Mouse (Mus musculus) lung, adult 2 months (tissue): Measurements from ENCODE around the gene Lemd2. TPM values are rescaled to one million over a fixed set of nuclear protein-coding genes. Genes with fewer than 3 reads are reported as not detected.

Experiments used
- DNase-seq: peaks from one replicate; pipeline ENCODE4 v3.0.0; 2022
- H3K4me1 ChIP-seq: fragments of 200-500 bp; 2 replicates; pipeline ENCODE4 v1.6.1; 2011; ENCODE audit warnings: low read length; ENCODE audit not compliant: control insufficient read depth, insufficient read depth
- H3K4me3 ChIP-seq: fragments of 200-500 bp; replicated peaks from 2 replicates; pipeline ENCODE3; 2011; ENCODE audit warnings: low read depth, mild to moderate bottlenecking, control low read depth, low read length; ENCODE audit errors: extremely low read depth
- CTCF ChIP-seq: fragments of 200-500 bp; IDR thresholded peaks from 2 replicates; pipeline ENCODE4 v1.5.1; 2011; ENCODE audit warnings: mild to moderate bottlenecking, low read length, control low read depth; ENCODE audit not compliant: insufficient read depth
- POLR2A ChIP-seq: fragments of 200-500 bp; IDR thresholded peaks from 2 replicates; pipeline ENCODE4 v1.6.1; 2011; ENCODE audit warnings: low read depth, mild to moderate bottlenecking, control low read depth, low read length, borderline replicate concordance; ENCODE audit errors: extremely low read depth
- WGBS: fragments of 180-500 bp; shearing (Covaris S2); methylation state at CpG from one replicate; pipeline ENCODE4 v1.1.7; 2018; 5-methylcytosine and 5-hydroxymethylcytosine counted together
- polyA plus RNA-seq: library from polyadenylated mRNA; depleted of rRNA; stranded (reverse); fragments of >200 nt; gene quantifications from 2 replicates; pipeline ENCODE4 v1.2.3, GENCODE M21; 2012

The Lemd2 gene
- polyA plus RNA-seq, 1 experiment: 89.9 TPM

DNA sequence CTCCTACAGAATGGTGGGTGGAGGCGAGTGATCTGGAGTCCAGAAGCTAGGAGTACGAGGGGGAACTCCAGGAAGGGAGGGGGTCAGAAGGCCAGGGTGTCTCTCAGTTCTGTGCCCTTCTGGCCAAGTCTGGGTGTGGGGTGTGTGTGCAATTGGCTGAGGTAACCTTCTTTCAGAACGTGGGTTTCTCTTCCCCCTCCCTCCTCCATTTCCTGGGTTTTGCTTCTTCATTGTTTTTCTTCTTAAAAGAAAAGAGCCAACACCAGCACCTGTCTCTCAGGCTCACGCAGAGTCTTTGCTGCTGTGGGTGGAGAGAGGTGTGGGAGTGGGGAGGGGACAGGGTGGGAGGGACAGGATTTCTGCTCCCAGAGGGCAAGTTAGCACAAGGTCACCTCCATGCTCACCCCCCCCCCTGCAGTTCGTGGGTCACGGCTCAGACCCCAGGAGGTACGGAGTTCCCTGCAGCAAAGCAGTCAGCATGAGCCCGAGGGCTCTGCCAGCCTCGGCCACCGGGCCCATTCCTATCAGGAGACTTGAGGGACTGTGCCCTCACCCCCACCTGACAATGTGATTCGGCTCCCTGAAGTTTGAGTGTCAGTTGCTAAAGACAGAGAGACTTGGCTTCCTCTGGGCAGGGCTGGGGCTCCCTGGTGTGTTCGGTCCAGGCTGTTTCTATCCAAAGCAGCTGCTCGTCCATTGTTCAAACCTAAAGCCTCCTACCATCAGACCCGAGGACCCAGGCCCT, 25.6 kb upstream of the Lemd2 start:
- Histone ChIP-seq H3K4me3 (no peak overlapping the region), H3K4me1 (no peaks in the 10 kb centered on the region)
- 21% methylated on average over 14 of the region's 14 CpGs for WGBS
- DNase-seq: no peak
- TF ChIP-seq POLR2A (no peak), CTCF (no peak)

DNA sequence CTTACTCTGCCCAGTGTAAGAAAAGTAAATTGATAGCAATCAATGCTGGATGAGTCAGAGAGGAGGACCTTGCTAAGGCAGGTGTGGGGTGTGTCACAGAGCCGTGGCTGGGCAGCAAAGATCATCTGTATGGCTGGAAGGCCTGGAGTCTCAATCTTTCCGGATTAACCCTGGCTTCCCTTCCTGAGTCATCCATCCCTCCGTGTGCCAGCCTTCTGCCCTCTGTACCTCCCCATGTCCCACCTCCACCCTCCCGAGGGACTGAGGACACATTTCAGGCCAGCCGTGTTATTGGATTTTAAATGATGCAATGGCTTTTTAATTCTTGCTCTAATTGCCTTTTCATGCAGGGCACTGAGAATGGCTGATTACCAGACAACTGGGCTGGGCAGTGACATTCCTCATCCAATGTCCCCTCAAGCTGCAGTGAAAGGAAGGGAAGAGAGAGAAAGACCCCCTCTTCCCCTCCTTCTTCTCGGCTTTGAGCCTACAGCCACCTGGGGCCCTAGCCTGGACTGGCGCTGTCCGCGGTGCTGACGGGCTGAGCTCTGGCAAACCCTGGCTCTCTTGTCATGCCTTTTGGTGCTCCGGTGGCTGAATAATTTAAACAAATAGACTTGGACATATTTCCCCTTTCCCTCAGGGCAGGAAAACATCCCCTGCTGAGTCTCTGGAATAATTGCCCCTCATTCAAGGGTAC, 24.1 kb upstream of the Lemd2 start:
- TF ChIP-seq POLR2A (no peak), CTCF (no peak)
- DNase-seq: peak; percentile 61
- 16% methylated on average over 11 of the region's 11 CpGs for WGBS

GRCm38 (mm10) chr17:27227258-27227657, 23.0 kb upstream of the Lemd2 start:
- no peak for DNase-seq
- no peak for TF ChIP-seq CTCF
- no peak for TF ChIP-seq POLR2A
- Histone ChIP-seq H3K4me3 (no peak overlapping the region), H3K4me1 (no peaks in the 10 kb centered on the region)
- WGBS: 60% methylated on average over 7 of the region's 7 CpGs

More for the DNA sequence above, 24.1 kb upstream of the Lemd2 start:
- Histone ChIP-seq H3K4me1 (no peaks in the 10 kb centered on the region), H3K4me3 (no peak overlapping the region)

DNA sequence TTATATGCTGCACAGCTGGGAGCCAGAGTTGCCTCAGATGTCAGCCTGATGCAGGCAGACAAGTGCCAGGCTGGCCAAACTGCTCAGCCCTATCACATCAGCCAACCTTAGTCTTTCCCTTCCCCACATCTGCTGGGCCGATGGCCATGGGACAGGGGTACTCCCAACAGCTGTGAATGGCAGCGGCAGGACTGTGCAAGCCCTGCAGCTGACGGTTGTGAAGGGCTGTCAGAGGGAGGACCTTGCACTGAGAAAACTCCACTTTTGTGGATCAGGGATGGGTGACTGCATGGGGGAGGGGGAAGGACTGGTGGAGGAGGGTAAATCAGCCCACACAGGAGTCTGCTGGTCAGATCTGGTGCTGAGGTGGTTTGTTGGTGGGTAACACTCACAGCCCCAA, 22.4 kb upstream of the Lemd2 start:
- Histone ChIP-seq H3K4me3 (no peak overlapping the region), H3K4me1 (no peaks in the 10 kb centered on the region)
- TF ChIP-seq CTCF (no peak), POLR2A (no peak)
- 32% methylated on average over 3 of the region's 3 CpGs for WGBS
- DNase-seq: no peak

DNA sequence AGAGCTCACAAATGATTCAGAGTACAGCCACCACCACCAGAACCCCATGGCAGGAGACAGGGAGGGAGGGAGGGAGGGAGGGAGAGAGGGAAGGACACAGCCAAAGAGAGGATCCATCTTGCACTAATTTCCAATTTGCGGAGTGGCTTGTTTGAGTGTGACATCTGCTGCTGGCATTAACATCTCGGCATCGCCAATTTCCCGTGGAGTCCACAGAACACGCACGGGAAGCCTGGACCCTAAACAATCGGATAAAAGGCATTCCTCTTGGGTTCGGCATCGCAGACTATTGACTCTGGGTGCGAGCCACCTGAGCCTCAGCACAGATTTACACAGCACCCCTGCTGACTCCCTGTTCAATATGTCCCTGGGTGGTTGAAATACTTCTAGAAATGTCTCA, 21.5 kb upstream of the Lemd2 start:
- DNase-seq: no peak
- no peak for TF ChIP-seq POLR2A
- H3K4me1 ChIP-seq: no peaks in the 10 kb centered on the region
- WGBS: 65% methylated on average over 10 of the region's 10 CpGs
- no peak overlapping the region for H3K4me3 ChIP-seq

GRCm38 (mm10) chr17:27223821-27224220, 19.6 kb upstream of the Lemd2 start:
- no peak for DNase-seq
- Histone ChIP-seq H3K4me3 (no peak overlapping the region), H3K4me1 (no peaks in the 10 kb centered on the region)
- TF ChIP-seq CTCF (no peak), POLR2A (no peak)
- WGBS: 88% methylated on average over 6 of the region's 6 CpGs

DNA sequence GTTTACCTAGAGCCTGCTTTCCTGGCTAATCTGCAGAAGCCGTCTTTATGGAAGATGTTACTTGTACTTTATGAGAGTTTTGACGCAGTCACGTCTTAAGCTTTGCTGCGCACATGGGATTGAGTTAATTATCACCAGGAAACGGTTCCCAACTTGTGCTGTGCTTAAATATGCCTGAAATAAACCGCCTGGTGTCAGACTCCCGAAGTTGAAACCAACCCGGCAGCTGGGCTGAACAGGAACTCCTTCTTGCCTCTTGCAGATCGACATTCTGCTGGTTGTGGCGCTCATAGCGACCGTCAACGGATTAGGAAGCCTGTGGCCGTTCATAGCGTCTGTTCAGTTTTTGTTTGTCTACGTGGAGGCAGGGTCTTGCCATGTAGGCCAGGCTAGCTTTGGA, 17.3 kb upstream of the Lemd2 start:
- TF ChIP-seq CTCF: no peak
- no peak for TF ChIP-seq POLR2A
- WGBS: 84% methylated on average over 16 of the region's 16 CpGs
- Histone ChIP-seq H3K4me1 (no peaks in the 10 kb centered on the region), H3K4me3 (no peak overlapping the region)
- DNase-seq: no peak

- DNase-seq: no peak
- no peak for TF ChIP-seq CTCF
- no peak for TF ChIP-seq POLR2A
- H3K4me1 ChIP-seq: no peaks in the 10 kb centered on the region
- WGBS: 59% methylated on average over 6 of the region's 6 CpGs
- no peak overlapping the region for H3K4me3 ChIP-seq
Observed at GRCm38 (mm10) chr17:27218916-27219315, 14.6 kb upstream of the Lemd2 start.

GRCm38 (mm10) chr17:27218364-27218763, 14.1 kb upstream of the Lemd2 start:
- TF ChIP-seq CTCF (no peak), POLR2A (no peak)
- 52% methylated on average over 6 of the region's 8 CpGs for WGBS
- no peak overlapping the region for H3K4me3 ChIP-seq
- no peaks in the 10 kb centered on the region for H3K4me1 ChIP-seq
- no peak for DNase-seq
